Mouse (Mus musculus) heart, postnatal 0 days (tissue): Measurements from ENCODE around the gene Gm9837.

Source experiments
- CTCF ChIP-seq: IDR thresholded peaks from 2 replicates; pipeline ENCODE4 v1.5.1; 2016; ENCODE audit warnings: antibody characterized with exemption, control low read depth, low read depth
- EP300 ChIP-seq: IDR thresholded peaks from 2 replicates; pipeline ENCODE4 v1.6.1; 2016; ENCODE audit warnings: antibody characterized with exemption, low read depth

GRCm38 (mm10) chr11:53441921-53442320 lies 28.4 kb downstream of the Gm9837 start:
- TF ChIP-seq CTCF (no peak), EP300 (no peak)
